Mouse (Mus musculus) cerebellum, adult 2 months (tissue): ENCODE data around the gene Adra1d. TPM values are rescaled to one million over a fixed set of nuclear protein-coding genes. Genes with fewer than 3 reads are reported as not detected.

Experiments
- DNase-seq, 2 experiments: peaks; one replicate each; pipeline ENCODE4 v3.0.0; 2021
- H3K27ac ChIP-seq: fragments of 200-500 bp; 2 replicates; pipeline ENCODE4 v1.5.1; 2012; ENCODE audit warnings: low read length, control low read depth, inconsistent platforms; ENCODE audit not compliant: insufficient read depth
- H3K27me3 ChIP-seq: fragments of 200-500 bp; 2 replicates; pipeline ENCODE4 v1.6.1; 2012; ENCODE audit warnings: inconsistent platforms, mild to moderate bottlenecking, low read length, moderate library complexity; ENCODE audit not compliant: control insufficient read depth, insufficient read depth
- H3K4me1 ChIP-seq: fragments of 200-500 bp; 2 replicates; pipeline ENCODE4 v1.6.1; 2011; ENCODE audit warnings: low read length; ENCODE audit not compliant: control insufficient read depth, insufficient read depth
- H3K4me3 ChIP-seq: fragments of 200-500 bp; replicated peaks from 2 replicates; pipeline ENCODE3; 2011; ENCODE audit warnings: mild to moderate bottlenecking, low read depth, low read length, control low read depth; ENCODE audit not compliant: insufficient read depth
- CTCF ChIP-seq: fragments of 200-500 bp; IDR thresholded peaks from 2 replicates; pipeline ENCODE4 v1.5.1; 2011; ENCODE audit warnings: low read depth, mild to moderate bottlenecking, control low read depth, low read length, moderate library complexity, borderline replicate concordance; ENCODE audit not compliant: insufficient read depth
- POLR2A ChIP-seq: fragments of 200-500 bp; IDR thresholded peaks from 2 replicates; pipeline ENCODE4 v1.6.1; 2011; ENCODE audit warnings: low read length, control low read depth, borderline replicate concordance; ENCODE audit not compliant: insufficient read depth
- WGBS: fragments of 180-500 bp; shearing (Covaris S2); methylation state at CpG from one replicate; pipeline ENCODE4 v1.1.7; 2018; 5-methylcytosine and 5-hydroxymethylcytosine counted together
- polyA plus RNA-seq: library from polyadenylated mRNA; depleted of rRNA; stranded (reverse); fragments of >200 nt; gene quantifications from 2 replicates; pipeline ENCODE4 v1.2.3, GENCODE M21; 2012; rRNA removed

The Adra1d gene
- polyA plus RNA-seq, 1 experiment, result 7.0 TPM

- no peak for TF ChIP-seq CTCF
- TF ChIP-seq POLR2A, result no peak
- DNase-seq, result no peak
- H3K27ac ChIP-seq, result no peak overlapping the region
- WGBS, result 61% methylated on average over 5 of the region's 5 CpGs
- no peaks in the 10 kb centered on the region for H3K27me3 ChIP-seq
- H3K4me3 ChIP-seq, result no peak overlapping the region
- H3K4me1 ChIP-seq, result peaks cover 35% of the 10 kb centered on the region
These were observed 60.2 kb downstream of the Adra1d start for GRCm38 (mm10) chr2:131501886-131502285.

- no peak for DNase-seq
- TF ChIP-seq POLR2A (no peak), CTCF (no peak)
- Histone ChIP-seq H3K4me1 (peaks cover 32% of the 10 kb centered on the region), H3K4me3 (no peak overlapping the region), H3K27me3 (no peaks in the 10 kb centered on the region), H3K27ac (no peak overlapping the region)
- WGBS, result 89% methylated on average over 5 of the region's 5 CpGs
These were observed 62.7 kb downstream of the Adra1d start for GRCm38 (mm10) chr2:131499290-131499845.

DNA sequence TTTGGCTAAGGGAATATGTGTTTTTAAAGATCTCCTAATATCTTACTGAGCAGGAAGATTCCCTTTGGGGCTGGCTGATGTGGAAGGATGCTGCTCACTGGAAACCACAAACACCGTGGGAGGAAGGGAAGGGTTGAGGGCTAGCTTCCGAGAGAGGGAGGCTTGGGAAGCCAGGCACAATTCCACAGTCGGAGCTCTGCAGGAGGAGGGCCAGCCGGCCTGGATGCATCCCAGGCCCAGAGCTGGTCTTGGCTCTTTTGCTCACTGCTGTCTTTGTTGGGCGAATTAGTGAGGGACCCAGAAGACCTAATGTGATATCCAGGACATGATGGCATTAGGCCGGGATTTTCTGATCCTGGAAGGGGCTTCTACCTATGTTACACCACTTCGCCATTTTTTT, 63.9 kb downstream of the Adra1d start:
- Histone ChIP-seq H3K4me1 (peaks cover 28% of the 10 kb centered on the region), H3K4me3 (no peak overlapping the region), H3K27ac (no peak overlapping the region), H3K27me3 (no peaks in the 10 kb centered on the region)
- 17% methylated on average over 7 of the region's 7 CpGs for WGBS
- no peak for TF ChIP-seq POLR2A
- no peak for TF ChIP-seq CTCF
- peak; percentile 63 to 72 for DNase-seq

GRCm38 (mm10) chr2:131497224-131497856, 64.7 kb downstream of the Adra1d start:
- Histone ChIP-seq H3K4me3 (no peak overlapping the region), H3K27me3 (no peaks in the 10 kb centered on the region), H3K27ac (no peak overlapping the region), H3K4me1 (peaks cover 24% of the 10 kb centered on the region)
- WGBS, result 91% methylated on average over 4 of the region's 4 CpGs
- TF ChIP-seq POLR2A (no peak), CTCF (no peak)
- DNase-seq, result no peak

GRCm38 (mm10) chr2:131496125-131496820, 65.8 kb downstream of the Adra1d start:
- Histone ChIP-seq H3K27ac (no peak overlapping the region), H3K27me3 (no peaks in the 10 kb centered on the region), H3K4me1 (peaks cover 15% of the 10 kb centered on the region; the same call in 1 of the 2 replicates), H3K4me3 (no peak overlapping the region)
- WGBS, result 88% methylated on average over 5 of the region's 5 CpGs
- no peak for DNase-seq
- TF ChIP-seq POLR2A (no peak), CTCF (no peak)

Other genes with a start within 250 kb of the Adra1d start
- 14.5 and 14.6 TPM in 2 replicates for gene Rnf24, start 209.4 kb downstream of the Adra1d start, polyA plus RNA-seq
- 93.0 and 93.4 TPM in 2 replicates for gene Smox, start 70.8 kb downstream of the Adra1d start, polyA plus RNA-seq